Mouse (Mus musculus): ENCODE measurements around the gene Tshz3. TPM values are rescaled to one million over a fixed set of nuclear protein-coding genes. Genes with fewer than 3 reads are reported as not detected.

The Tshz3 gene
- 43.1 and 44.9 TPM in 2 replicates for polyA plus RNA-seq (2015; fragmentation: Nextera tagmentation; extraction: Ambion mirVana)

DNA sequence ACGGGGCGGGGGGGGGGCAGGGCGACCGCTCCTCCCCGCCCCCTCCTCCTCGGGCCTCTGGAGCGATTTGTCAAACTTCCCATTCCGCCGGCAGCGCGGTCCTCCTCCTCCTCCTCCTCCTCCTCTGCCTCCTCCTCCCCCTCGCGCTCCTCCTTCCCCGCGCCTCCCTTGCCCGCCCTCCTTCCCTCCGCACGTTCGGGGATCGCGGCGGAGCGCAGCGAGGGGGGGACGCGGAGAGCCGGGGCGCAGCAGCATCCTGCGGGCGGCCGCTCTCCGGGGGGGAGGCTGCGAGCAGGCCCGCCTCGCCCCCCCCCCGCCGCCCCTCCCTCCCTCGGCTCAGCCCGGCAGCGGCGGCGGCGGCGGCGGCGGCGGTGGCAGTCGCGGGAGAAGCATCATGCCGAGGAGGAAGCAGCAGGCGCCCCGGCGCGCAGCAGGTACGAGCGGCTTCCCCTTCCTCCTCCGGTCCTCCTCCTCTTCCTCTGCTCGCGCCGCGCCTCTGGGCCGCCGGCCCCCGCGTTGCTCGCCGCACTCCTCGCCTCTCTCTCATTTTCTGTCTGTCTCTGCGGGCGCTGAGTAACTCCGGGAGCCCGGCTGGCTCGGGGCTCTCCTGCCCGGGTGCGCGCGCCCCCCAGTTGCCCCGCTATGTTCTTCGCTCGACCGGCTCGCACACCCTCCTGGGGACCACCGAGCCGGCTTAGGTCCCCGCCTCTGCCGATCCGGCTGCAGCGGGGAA is at the start of gene Tshz3:
TSS of gene Tshz3 (plus strand) at position 263 of the 733 bp plus-strand sequence.
- WGBS = under 1% methylated on average over 32 of the region's 88 CpGs
- peak; percentile 78 for ATAC-seq (ENCODE audit: low read depth)
- peak within 1 kb of the TSS; percentile 81 for H3K4me3 ChIP-seq
- peaks cover 6% of the 10 kb centered on the region; the same call in 1 of the 2 replicates for H3K36me3 ChIP-seq
- H3K9ac ChIP-seq = peak within 1 kb of the TSS; percentile 95
- H3K4me1 ChIP-seq (replicated peaks) = peaks cover 69% of the 10 kb centered on the region
- peak within 1 kb of the TSS; percentile 98 for H3K27ac ChIP-seq (replicated peaks)
- peaks cover 22% of the 10 kb centered on the region for H3K27me3 ChIP-seq
- peak within 1 kb of the TSS; percentile 93 for H3K4me2 ChIP-seq
- no peaks in the 10 kb centered on the region for H3K9me3 ChIP-seq

DNA sequence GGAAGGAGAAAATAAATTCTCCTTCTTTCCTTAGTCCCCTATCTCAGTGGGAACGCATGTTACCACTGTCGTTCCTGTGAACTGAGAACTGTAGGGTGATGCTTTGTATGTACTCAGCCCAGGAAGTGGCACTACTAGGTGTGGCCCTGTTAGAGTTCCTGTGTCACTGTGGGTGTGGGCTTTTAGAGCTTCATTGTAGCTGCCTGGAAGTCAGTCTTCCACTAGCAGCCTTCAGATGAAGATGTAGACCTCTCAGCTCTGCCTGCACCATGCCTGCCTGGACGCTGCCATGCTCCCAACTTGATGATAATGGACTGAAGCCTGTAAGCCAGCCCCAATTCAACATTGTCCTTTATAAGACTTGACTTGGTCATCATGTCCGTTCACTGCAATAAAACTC is 42.0 kb upstream of the Tshz3 start:
- 0 out of 2 replicates have a peak, but pooled peaks cover 7% of the 10 kb centered on the region for H3K4me1 ChIP-seq (replicated peaks)
- no peaks in the 10 kb centered on the region; the same call in none of the 2 replicates for H3K9me3 ChIP-seq
- no peak for ATAC-seq (ENCODE audit: low read depth)
- no peak overlapping the region for H3K4me3 ChIP-seq
- no peak overlapping the region for H3K27ac ChIP-seq (replicated peaks)
- H3K9ac ChIP-seq = no peak overlapping the region
- no peaks in the 10 kb centered on the region for H3K27me3 ChIP-seq
- WGBS = 88% methylated on average over 4 of the region's 4 CpGs
- no peak overlapping the region for H3K4me2 ChIP-seq
- no peaks in the 10 kb centered on the region for H3K36me3 ChIP-seq

DNA sequence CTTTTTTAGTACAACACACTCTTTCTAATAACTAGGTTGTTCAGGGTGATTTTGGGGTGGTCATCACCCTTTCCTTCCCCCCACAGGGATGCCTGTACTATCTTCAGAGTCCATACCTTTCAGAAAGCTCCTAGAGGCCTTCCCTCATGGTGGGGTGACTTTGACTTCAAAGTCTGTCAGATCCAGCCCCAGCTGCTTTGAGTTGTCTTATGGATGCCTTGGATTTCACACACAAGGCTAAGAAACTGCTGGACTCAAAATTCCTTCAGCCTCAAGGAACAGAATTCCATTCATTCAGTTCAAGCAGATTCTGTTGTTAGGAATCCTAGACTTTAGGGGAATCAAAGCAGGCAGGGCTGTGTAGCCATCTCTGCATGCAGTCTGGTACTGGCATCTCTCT is 41.5 kb upstream of the Tshz3 start:
- ATAC-seq (ENCODE audit: low read depth) = no peak

DNA sequence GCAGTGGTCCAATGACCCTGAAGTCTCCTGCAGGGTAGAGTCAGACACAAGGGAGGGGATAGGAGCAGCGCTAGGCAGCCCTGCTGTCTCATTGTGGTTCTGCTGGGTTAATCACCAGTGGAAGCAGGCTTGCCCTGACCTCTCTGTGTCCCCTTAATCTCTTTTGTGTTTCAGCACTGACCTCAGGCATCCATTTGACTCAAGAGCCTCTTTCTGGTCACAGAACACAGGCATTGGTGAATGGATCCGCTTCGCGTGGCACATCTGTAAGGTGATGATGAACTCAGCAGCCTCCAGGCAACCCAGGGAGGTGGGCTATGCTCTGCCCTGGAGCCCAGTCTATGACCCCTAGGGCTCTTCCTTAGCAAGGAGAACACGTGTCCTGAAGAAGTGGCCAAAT is 39.6 kb upstream of the Tshz3 start:
- no peaks in the 10 kb centered on the region for H3K36me3 ChIP-seq
- WGBS = 23% methylated on average over 5 of the region's 5 CpGs
- H3K9ac ChIP-seq = no peak overlapping the region
- H3K4me2 ChIP-seq = no peak overlapping the region
- no peaks in the 10 kb centered on the region; the same call in none of the 2 replicates for H3K9me3 ChIP-seq
- no peak for ATAC-seq (ENCODE audit: low read depth)
- no peaks in the 10 kb centered on the region for H3K4me1 ChIP-seq (replicated peaks)
- H3K4me3 ChIP-seq = no peak overlapping the region
- no peak overlapping the region for H3K27ac ChIP-seq (replicated peaks)
- no peaks in the 10 kb centered on the region for H3K27me3 ChIP-seq

More for the DNA sequence above, 41.5 kb upstream of the Tshz3 start:
- Histone ChIP-seq H3K4me3 (no peak overlapping the region), H3K4me1 (replicated peaks) (0 out of 2 replicates have a peak, but pooled peaks cover 7% of the 10 kb centered on the region), H3K27me3 (no peaks in the 10 kb centered on the region), H3K4me2 (no peak overlapping the region), H3K9me3 (no peaks in the 10 kb centered on the region; the same call in none of the 2 replicates), H3K9ac (no peak overlapping the region), H3K36me3 (no peaks in the 10 kb centered on the region), H3K27ac (replicated peaks) (no peak overlapping the region)

DNA sequence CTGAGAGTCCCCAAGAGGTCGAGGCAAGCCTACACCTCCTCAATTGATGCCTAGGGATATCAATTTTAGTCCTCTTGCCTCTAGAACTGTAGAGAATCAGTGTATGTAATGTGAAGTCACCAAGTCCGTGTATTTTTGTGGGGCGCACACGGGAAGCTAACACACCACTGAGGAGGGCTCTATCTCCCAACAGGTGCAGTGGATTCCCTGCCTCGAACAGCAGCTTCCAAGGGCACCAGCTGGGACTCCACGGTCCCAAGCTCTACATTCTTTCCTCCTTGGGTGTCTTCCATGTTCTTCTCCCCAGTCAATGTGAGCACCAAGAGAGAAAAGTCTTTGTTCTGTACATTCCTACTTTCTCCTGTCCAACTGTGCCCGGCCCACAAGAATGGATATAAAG is 38.7 kb upstream of the Tshz3 start:
- Histone ChIP-seq H3K4me1 (replicated peaks) (no peaks in the 10 kb centered on the region), H3K4me3 (no peak overlapping the region), H3K27me3 (no peaks in the 10 kb centered on the region), H3K27ac (replicated peaks) (no peak overlapping the region), H3K36me3 (no peaks in the 10 kb centered on the region), H3K9me3 (no peaks in the 10 kb centered on the region; the same call in none of the 2 replicates), H3K9ac (no peak overlapping the region), H3K4me2 (no peak overlapping the region)
- no peak for ATAC-seq (ENCODE audit: low read depth)
- 90% methylated on average over 7 of the region's 7 CpGs for WGBS

DNA sequence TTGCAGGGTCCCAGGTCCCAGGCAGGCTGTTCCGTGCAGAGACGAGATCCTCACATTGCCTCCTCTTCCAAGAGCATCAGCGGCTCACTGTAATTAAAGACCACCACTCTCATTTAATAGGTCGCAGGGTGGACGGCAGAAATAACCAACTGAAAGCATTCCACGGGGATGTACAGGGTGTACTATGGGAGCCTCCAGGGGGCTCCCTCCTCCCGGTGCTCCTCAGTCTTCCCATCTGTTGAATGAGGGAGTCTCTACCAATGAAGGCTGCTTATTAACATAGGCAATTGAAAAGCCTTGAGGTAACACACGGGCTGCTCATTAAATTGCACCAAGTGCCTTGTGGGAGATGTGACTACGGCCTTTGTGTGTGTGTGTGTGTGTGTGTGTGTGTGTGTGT is 37.3 kb upstream of the Tshz3 start:
- Histone ChIP-seq H3K9me3 (no peaks in the 10 kb centered on the region; the same call in none of the 2 replicates), H3K4me2 (no peak overlapping the region), H3K4me1 (replicated peaks) (no peaks in the 10 kb centered on the region), H3K9ac (no peak overlapping the region), H3K4me3 (no peak overlapping the region), H3K27ac (replicated peaks) (no peak overlapping the region), H3K36me3 (no peaks in the 10 kb centered on the region), H3K27me3 (no peaks in the 10 kb centered on the region)
- ATAC-seq (ENCODE audit: low read depth) = no peak
- WGBS = 72% methylated on average over 9 of the region's 9 CpGs

DNA sequence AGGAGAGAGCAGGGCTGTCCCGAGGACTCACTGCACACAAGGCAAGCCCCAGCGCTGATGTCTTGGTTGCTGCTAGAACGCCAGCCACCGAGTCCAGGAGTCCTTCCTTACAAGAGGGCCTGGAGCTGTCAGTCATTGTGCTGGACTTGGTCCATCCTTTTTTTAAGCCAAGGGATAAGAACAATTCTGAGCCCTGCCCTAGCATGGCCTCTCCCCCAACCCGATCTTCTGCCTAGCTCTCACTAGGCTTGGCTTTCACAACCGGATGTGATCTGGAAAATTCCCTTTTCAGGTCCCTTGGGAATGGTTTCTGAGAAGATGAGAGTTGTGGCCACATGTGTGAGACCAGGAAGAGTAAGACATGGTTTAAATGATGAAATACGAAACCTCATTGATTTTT is 34.5 kb upstream of the Tshz3 start:
- Histone ChIP-seq H3K9ac (no peak overlapping the region), H3K27ac (replicated peaks) (no peak overlapping the region), H3K27me3 (no peaks in the 10 kb centered on the region), H3K4me2 (no peak overlapping the region), H3K4me1 (replicated peaks) (no peaks in the 10 kb centered on the region), H3K4me3 (no peak overlapping the region), H3K9me3 (no peaks in the 10 kb centered on the region; the same call in 1 of the 2 replicates), H3K36me3 (no peaks in the 10 kb centered on the region)
- no peak for ATAC-seq (ENCODE audit: low read depth)
- 89% methylated on average over 7 of the region's 7 CpGs for WGBS

DNA sequence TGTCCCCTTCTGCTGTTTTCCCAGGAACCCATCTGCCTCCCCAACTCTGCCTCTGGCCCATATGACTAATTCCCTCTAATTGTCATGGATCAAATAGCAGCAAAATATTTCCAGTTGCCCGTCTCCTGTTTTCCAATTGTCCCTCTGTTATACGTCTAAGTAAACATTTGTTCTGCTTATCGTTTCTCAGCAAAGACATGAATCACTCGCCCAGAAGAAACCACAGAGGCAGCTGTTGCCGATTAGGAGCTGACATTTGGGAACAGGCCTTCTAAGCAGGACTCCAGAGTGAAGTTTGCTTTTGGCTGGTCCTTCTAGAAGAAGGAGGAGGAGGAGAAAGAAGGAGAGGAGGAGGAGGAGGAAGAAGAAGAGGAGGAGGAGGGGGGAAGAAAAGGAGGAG is 30.2 kb upstream of the Tshz3 start:
- H3K4me2 ChIP-seq = no peak overlapping the region
- no peaks in the 10 kb centered on the region for H3K27me3 ChIP-seq
- ATAC-seq (ENCODE audit: low read depth) = no peak
- no peak overlapping the region for H3K27ac ChIP-seq (replicated peaks)
- no peaks in the 10 kb centered on the region for H3K4me1 ChIP-seq (replicated peaks)
- H3K36me3 ChIP-seq = no peaks in the 10 kb centered on the region
- H3K4me3 ChIP-seq = no peak overlapping the region
- no peak overlapping the region for H3K9ac ChIP-seq
- H3K9me3 ChIP-seq = 0 out of 2 replicates have a peak, but pooled peaks cover 3% of the 10 kb centered on the region
- WGBS = 66% methylated on average over 5 of the region's 5 CpGs

DNA sequence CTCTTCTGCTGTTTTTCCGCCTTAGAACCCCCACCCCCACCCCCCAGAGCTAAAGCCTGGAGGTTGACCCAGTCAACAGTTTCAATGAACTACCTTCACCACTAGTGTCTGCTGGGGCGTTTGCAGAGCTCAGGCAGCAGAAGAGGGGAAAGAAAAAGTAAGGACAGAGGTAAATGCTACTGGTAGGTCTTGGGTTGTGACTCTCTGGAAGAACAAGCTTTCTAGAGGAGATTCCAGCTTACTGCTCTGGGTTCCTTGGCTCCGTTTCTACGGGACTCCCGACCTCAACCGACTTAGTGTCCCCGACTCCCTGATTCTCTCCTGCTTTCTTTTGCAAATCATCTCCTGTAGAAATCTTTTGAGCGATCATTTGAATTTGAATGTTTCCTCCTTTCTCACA is 19.9 kb upstream of the Tshz3 start:
- no peak for ATAC-seq (ENCODE audit: low read depth)
- no peak overlapping the region for H3K4me2 ChIP-seq
- 19% methylated on average over 8 of the region's 8 CpGs for WGBS

DNA sequence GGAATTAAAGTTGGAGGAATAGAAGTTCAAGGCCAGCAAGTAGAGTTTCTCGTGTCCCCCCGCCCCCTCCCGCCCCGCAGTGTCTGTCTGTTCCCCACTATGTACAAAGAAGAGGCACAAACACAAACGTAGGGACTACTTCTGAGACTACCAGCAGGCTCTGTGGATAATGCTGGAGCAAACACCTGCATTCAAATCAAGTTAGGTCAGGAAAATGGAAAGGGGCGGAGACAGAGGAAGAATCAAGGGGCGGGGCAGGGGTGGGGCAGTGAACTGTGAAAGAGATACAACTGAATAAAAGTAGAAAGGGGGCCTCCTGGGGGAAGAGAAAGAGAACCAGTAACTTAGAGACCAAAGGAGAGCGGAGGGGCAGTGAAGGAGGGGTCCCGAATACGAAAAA is 19.4 kb upstream of the Tshz3 start:
- no peak for ATAC-seq (ENCODE audit: low read depth)
- peaks cover 33% of the 10 kb centered on the region for H3K27me3 ChIP-seq
- no peak overlapping the region for H3K27ac ChIP-seq (replicated peaks)
- no peak overlapping the region for H3K4me3 ChIP-seq
- no peaks in the 10 kb centered on the region for H3K9me3 ChIP-seq
- H3K36me3 ChIP-seq = no peaks in the 10 kb centered on the region
- H3K4me2 ChIP-seq = peak overlapping the region; percentile 59
- H3K9ac ChIP-seq = no peak overlapping the region
- WGBS = 6% methylated on average over 10 of the region's 10 CpGs
- H3K4me1 ChIP-seq (replicated peaks) = peaks cover 22% of the 10 kb centered on the region

More for the DNA sequence above, 19.9 kb upstream of the Tshz3 start:
- Histone ChIP-seq H3K27ac (replicated peaks) (no peak overlapping the region), H3K4me1 (replicated peaks) (peaks cover 22% of the 10 kb centered on the region), H3K9ac (no peak overlapping the region), H3K4me3 (no peak overlapping the region), H3K36me3 (no peaks in the 10 kb centered on the region), H3K9me3 (no peaks in the 10 kb centered on the region), H3K27me3 (peaks cover 33% of the 10 kb centered on the region)

DNA sequence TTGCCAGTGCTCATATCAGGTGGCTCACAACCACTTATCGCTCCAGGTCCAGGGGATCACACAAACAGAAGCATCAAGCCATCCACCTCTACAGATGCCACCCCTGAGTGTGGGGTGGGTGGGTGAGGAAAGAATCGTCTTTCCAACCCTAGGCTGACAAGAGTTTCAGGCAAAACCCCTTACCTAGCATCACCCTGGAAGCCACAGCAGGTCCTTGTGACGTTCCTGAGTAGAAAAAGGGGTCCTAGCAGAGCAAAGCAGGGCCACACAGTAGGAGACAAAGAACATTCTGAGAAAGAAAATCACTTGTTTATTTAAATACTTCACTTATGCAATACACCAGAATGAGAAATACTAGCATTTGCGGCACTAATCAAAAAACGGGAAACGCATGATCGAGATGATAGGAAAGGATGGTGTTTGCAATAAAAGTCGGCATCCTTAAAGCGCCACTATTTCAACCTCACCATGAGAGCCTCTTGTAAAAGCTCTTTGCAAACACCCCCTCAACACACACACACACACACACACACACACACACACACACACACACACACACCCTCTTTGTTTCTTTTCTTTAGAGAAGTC is 18.8 kb upstream of the Tshz3 start:
- 0 out of 2 replicates have a peak overlapping the region, but pooled peaks have one; percentile 26 for H3K4me3 ChIP-seq
- ATAC-seq (ENCODE audit: low read depth) = no peak
- peak overlapping the region; percentile 59 for H3K4me2 ChIP-seq
- H3K27ac ChIP-seq (replicated peaks) = no peak overlapping the region
- no peaks in the 10 kb centered on the region for H3K9me3 ChIP-seq
- H3K36me3 ChIP-seq = no peaks in the 10 kb centered on the region
- 4% methylated on average over 9 of the region's 9 CpGs for WGBS
- peaks cover 33% of the 10 kb centered on the region for H3K27me3 ChIP-seq
- peak overlapping the region; percentile 58; the same call in 1 of the 2 replicates for H3K9ac ChIP-seq
- peaks cover 22% of the 10 kb centered on the region for H3K4me1 ChIP-seq (replicated peaks)

DNA sequence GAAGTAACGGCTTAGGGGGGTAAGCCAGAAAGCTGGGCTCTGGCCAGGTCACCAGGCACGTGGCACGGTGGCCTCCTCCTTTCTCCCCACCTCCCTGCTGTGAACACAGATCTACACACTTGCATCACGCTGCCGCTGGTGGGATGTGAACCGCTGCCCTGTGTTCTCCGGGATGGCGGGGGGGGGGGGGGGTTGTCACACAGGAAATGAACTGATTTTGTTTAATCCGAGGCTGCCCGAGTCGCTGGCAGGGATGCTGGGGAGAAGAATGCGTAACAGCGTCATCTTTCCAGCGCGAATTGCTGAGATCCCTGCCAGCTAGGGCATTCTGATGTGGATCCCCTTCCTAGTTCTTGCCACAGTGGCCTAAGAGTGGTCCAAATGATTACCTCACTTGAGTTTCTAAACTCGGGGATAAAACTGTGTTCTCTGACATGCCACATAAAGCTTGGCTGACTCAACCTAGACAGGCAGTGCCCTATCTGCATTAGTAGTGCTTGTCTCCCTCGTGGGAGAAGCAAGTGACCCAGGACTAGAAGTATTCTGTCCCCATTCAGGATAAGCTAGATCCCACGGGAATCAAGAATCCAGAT is 18.0 kb upstream of the Tshz3 start:
- under 1% methylated on average over 17 of the region's 18 CpGs for WGBS

More for the DNA sequence above, 18.0 kb upstream of the Tshz3 start:
- Histone ChIP-seq H3K27me3 (peaks cover 33% of the 10 kb centered on the region), H3K9me3 (no peaks in the 10 kb centered on the region), H3K9ac (peak overlapping the region; percentile 58), H3K27ac (replicated peaks) (no peak overlapping the region), H3K4me2 (peak overlapping the region; percentile 59), H3K4me3 (peak overlapping the region; percentile 26), H3K36me3 (no peaks in the 10 kb centered on the region), H3K4me1 (replicated peaks) (peaks cover 22% of the 10 kb centered on the region)
- 0 out of 2 replicates have a peak, but pooled peaks have one; percentile 15 for ATAC-seq (ENCODE audit: low read depth)

Data from neural tube, embryonic 13.5 days (tissue).